8 mouse cellular contexts compared by ENCODE assay signal in genomic region chr9:66322010-66322931, GRCm38 (mm10). TPM values are rescaled to one million over a fixed set of nuclear protein-coding genes. Genes with fewer than 3 reads are reported as not detected.
DNase-seq lines count a peak whose midpoint lies in the region; TF ChIP-seq lines count a peak whose summit lies in the region.

No protein-coding gene starts in this region.

- H3K4me1 ChIP-seq in limb, embryonic 10.5 days: no peaks in the 10 kb centered on the region

- no peaks in the 10 kb centered on the region for H3K27me3 ChIP-seq in limb, embryonic 10.5 days (ENCODE audit: low read depth, poor library complexity, severe bottlenecking)

- TF ChIP-seq CTCF in layer of hippocampus, adult 2 months (conservative IDR thresholded peaks at IDR 0.05): no peak

- no peaks in the 10 kb centered on the region for H3K9me3 ChIP-seq in limb, embryonic 10.5 days (replicated peaks)

- no peak overlapping the region for H3K4me3 ChIP-seq in layer of hippocampus, adult 2 months
- no peak overlapping the region for H3K4me3 ChIP-seq in limb, embryonic 10.5 days

- 87% methylated on average over 7 of the region's 7 CpGs for WGBS in limb, embryonic 10.5 days

- no peaks in the 10 kb centered on the region for H3K36me3 ChIP-seq in limb, embryonic 10.5 days

- H3K27ac ChIP-seq in layer of hippocampus, adult 2 months: peak overlapping the region; percentile 81
- no peak overlapping the region for H3K27ac ChIP-seq in limb, embryonic 10.5 days

- peak; percentile 18 for DNase-seq in adrenal gland, postnatal 25 days
- no peak for DNase-seq in adrenal gland, postnatal 4 days (ENCODE audit: low spot score in 2 of 2)
- peak; percentile 31 for DNase-seq in 3134 (ENCODE audit: extremely low read depth, insufficient read length, low spot score)
- peak; percentile 96 for DNase-seq in cerebellum, postnatal 25 days
- peak; percentile 37 to 44 for DNase-seq in layer of hippocampus, adult 2 months (ENCODE audit: low spot score in 2 of 2)
- DNase-seq in urinary bladder, adult 18-20 months (ENCODE audit: low spot score in 2 of 2): no peak
- no peak for DNase-seq in limb, embryonic 10.5 days (ENCODE audit: low spot score)
- DNase-seq in lung, postnatal 4 days: no peak

RNA-seq across cellular contexts. Expression of gene Herc1, which starts 28.0 kb away (rescaled TPM):
- total RNA-seq in adrenal gland, postnatal 25 days (2021): 47.0 and 52.6 TPM in 2 replicates
- 10 to 100 TPM; 43.3 to 51.3 TPM for total RNA-seq in adrenal gland, postnatal 4 days (2021)
- total RNA-seq in layer of hippocampus, adult 2 months (2021): 100 to 1,000 TPM; 108 to 119 TPM
- polyA plus RNA-seq in limb, embryonic 10.5 days (2016; fragmentation: Nextera tagmentation; extraction: Ambion mirVana): 21.4 and 22.4 TPM in 2 replicates

Comparison
In these comparisons a context has a peak if more than half of its experiments do, and no peak if none do; other contexts are left out.
1. DNase-seq: peak in adrenal gland, postnatal 25 days (single experiment), 3134 (single experiment), cerebellum, postnatal 25 days (2 of 2) and layer of hippocampus, adult 2 months (2 of 2); none in adrenal gland, postnatal 4 days (0 of 2), urinary bladder, adult 18-20 months (0 of 2), limb, embryonic 10.5 days (single experiment) and lung, postnatal 4 days (0 of 2).